ENCODE assay signal across 8 mouse cellular contexts in genomic region chr13:112119611-112120041, GRCm38 (mm10).
DNase-seq lines count a peak whose midpoint lies in the region; ATAC-seq and TF ChIP-seq lines count a peak whose summit lies in the region.

No protein-coding gene starts in this region.

- ATAC-seq in kidney, embryonic 15.5 days (replicated peaks; ENCODE audit: low FRiP score) = no peak; the same call in 1 of the 2 replicates
- no peak for ATAC-seq in megakaryocyte, adult 5-6 weeks (ENCODE audit: poor library complexity, severe bottlenecking)

- no peak for TF ChIP-seq POLR2A in heart, adult 2 months (IDR thresholded peaks at IDR 0.05; ENCODE audit: insufficient read depth, low read depth, low read length)
- TF ChIP-seq POLR2A in lung, adult 2 months (IDR thresholded peaks at IDR 0.05; ENCODE audit: borderline replicate concordance, extremely low read depth, low read depth, low read length) = no peak

- DNase-seq in heart, adult 2 months = peak; percentile 41 to 44
- no peak for DNase-seq in heart, postnatal 14 days
- peak; percentile 64 for DNase-seq in Muller cell, postnatal 12 days (ENCODE audit: inconsistent ontology term)
- peak; percentile 88 for DNase-seq in fat pad, adult 2 months (ENCODE audit: extremely low read depth, low read depth, low spot score)
- DNase-seq in lung, adult 2 months = no peak
- no peak for DNase-seq in urinary bladder, postnatal 10 days (ENCODE audit: low spot score)

- H3K4me1 ChIP-seq in heart, adult 2 months (ENCODE audit: control insufficient read depth, insufficient read depth, low read length) = peaks cover 21% of the 10 kb centered on the region
- peaks cover 61% of the 10 kb centered on the region for H3K4me1 ChIP-seq in kidney, embryonic 15.5 days
- peaks cover 6% of the 10 kb centered on the region; the same call in 1 of the 2 replicates for H3K4me1 ChIP-seq in lung, adult 2 months (ENCODE audit: control insufficient read depth, insufficient read depth, low read length)

- peak overlapping the region; percentile 25; the same call in 1 of the 2 replicates for H3K4me3 ChIP-seq in heart, adult 2 months
- H3K4me3 ChIP-seq in kidney, embryonic 15.5 days (replicated peaks) = no peak overlapping the region
- no peak overlapping the region for H3K4me3 ChIP-seq in lung, adult 2 months (replicated peaks; ENCODE audit: extremely low read depth, low read depth, low read length)

- TF ChIP-seq EP300 in heart, adult 2 months (IDR thresholded peaks at IDR 0.05; ENCODE audit: insufficient read depth, low read depth, low read length) = no peak

- peaks cover 2% of the 10 kb centered on the region; the same call in 1 of the 2 replicates for H3K36me3 ChIP-seq in heart, adult 2 months (ENCODE audit: control insufficient read depth, insufficient read depth, low read length)
- no peaks in the 10 kb centered on the region for H3K36me3 ChIP-seq in kidney, embryonic 15.5 days

- 37% methylated on average over 11 of the region's 11 CpGs for WGBS in heart, adult 2 months
- 28% methylated on average over 11 of the region's 11 CpGs for WGBS in kidney, embryonic 15.5 days
- WGBS in lung, adult 2 months = 35% methylated on average over 11 of the region's 11 CpGs

- no peak for TF ChIP-seq CTCF in heart, adult 2 months (IDR thresholded peaks at IDR 0.05)
- no peak for TF ChIP-seq CTCF in lung, adult 2 months (IDR thresholded peaks at IDR 0.05; ENCODE audit: insufficient read depth, low read length)

- H3K27me3 ChIP-seq in heart, adult 2 months (ENCODE audit: control insufficient read depth, insufficient read depth, low read length) = no peaks in the 10 kb centered on the region
- no peaks in the 10 kb centered on the region for H3K27me3 ChIP-seq in kidney, embryonic 15.5 days

- no peaks in the 10 kb centered on the region for H3K9me3 ChIP-seq in kidney, embryonic 15.5 days (replicated peaks)

- 0 out of 2 replicates have a peak overlapping the region, but pooled peaks have one; percentile 19 for H3K4me2 ChIP-seq in kidney, embryonic 15.5 days

- H3K79me2 ChIP-seq in heart, adult 2 months (replicated peaks; ENCODE audit: control insufficient read depth, insufficient read depth, low read length) = no peaks in the 10 kb centered on the region

- peak overlapping the region; percentile 80 for H3K27ac ChIP-seq in heart, adult 2 months
- H3K27ac ChIP-seq in kidney, embryonic 15.5 days = peak overlapping the region; percentile 19

- no peak overlapping the region for H3K9ac ChIP-seq in heart, adult 2 months (ENCODE audit: low read depth, low read length)
- no peak overlapping the region for H3K9ac ChIP-seq in kidney, embryonic 15.5 days

- intact Hi-C loops in heart, adult 2 months (cut with DNase I) = no loop called here
- intact Hi-C loops in heart, postnatal 14 days (cut with DNase I) = no loop called here

Comparison
In these comparisons a context has a peak if more than half of its experiments do, and no peak if none do; other contexts are left out.
1. DNase-seq: peak in heart, adult 2 months (2 of 2), Muller cell, postnatal 12 days (single experiment) and fat pad, adult 2 months (single experiment); none in heart, postnatal 14 days (0 of 2), lung, adult 2 months (single experiment) and urinary bladder, postnatal 10 days (single experiment).